Mouse (Mus musculus): ENCODE data around the gene Specc1l.

- no peak for TF ChIP-seq POLR2A (IDR thresholded peaks at IDR 0.05; ENCODE audit: low read depth, low read length)
- TF ChIP-seq CTCF (conservative IDR thresholded peaks at IDR 0.05; ENCODE audit: insufficient read depth, insufficient read length, low read depth, low read length): no peak
These were observed 77.5 kb downstream of the Specc1l start for GRCm38 (mm10) chr10:75289392-75289791.
